Mouse (Mus musculus): Measurements from ENCODE around the gene Flcn. TPM values are rescaled to one million over a fixed set of nuclear protein-coding genes. Genes with fewer than 3 reads are reported as not detected.

Flcn gene
- polyA plus RNA-seq, 1 experiment from 2014 or later: 19.3 TPM

- H3K4me1 ChIP-seq (ENCODE audit: control insufficient read depth, low read depth, low read length): peaks cover 5% of the 10 kb centered on the region
- H3K9ac ChIP-seq (ENCODE audit: low read depth, low read length): no peak overlapping the region
- H3K9me3 ChIP-seq (replicated peaks; ENCODE audit: control insufficient read depth, low read length): no peaks in the 10 kb centered on the region
- no peak overlapping the region for H3K4me2 ChIP-seq (ENCODE audit: low read depth, low read length)
- WGBS (ENCODE audit: insufficient replicate concordance): 76% methylated on average over 1 of the region's 1 CpGs
- no peak for ATAC-seq (ENCODE audit: low read depth)
- H3K4me3 ChIP-seq (ENCODE audit: low read depth, low read length): no peak overlapping the region
- H3K27ac ChIP-seq (ENCODE audit: low read length): no peak overlapping the region
- no peaks in the 10 kb centered on the region for H3K27me3 ChIP-seq (ENCODE audit: control insufficient read depth, insufficient read depth, low read depth, low read length)
- peaks cover 11% of the 10 kb centered on the region for H3K36me3 ChIP-seq (ENCODE audit: control insufficient read depth, insufficient read depth)
Observed at GRCm38 (mm10) chr11:59789311-59789710, 20.5 kb downstream of the Flcn start.

- no peaks in the 10 kb centered on the region for H3K27me3 ChIP-seq (ENCODE audit: control insufficient read depth, insufficient read depth, low read depth, low read length)
- peaks cover 6% of the 10 kb centered on the region for H3K36me3 ChIP-seq (ENCODE audit: control insufficient read depth, insufficient read depth)
- H3K4me2 ChIP-seq (ENCODE audit: low read depth, low read length): peak within 1 kb of the TSS; percentile 79
- H3K9me3 ChIP-seq (replicated peaks; ENCODE audit: control insufficient read depth, low read length): no peaks in the 10 kb centered on the region
- WGBS (ENCODE audit: insufficient replicate concordance): under 1% methylated on average over 50 of the region's 51 CpGs
- peak; percentile 74 for ATAC-seq (ENCODE audit: low read depth)
- no peak within 1 kb of the TSS for H3K27ac ChIP-seq (ENCODE audit: low read length)
- H3K9ac ChIP-seq (ENCODE audit: low read depth, low read length): peak within 1 kb of the TSS; percentile 47
- H3K4me1 ChIP-seq (ENCODE audit: control insufficient read depth, low read depth, low read length): peaks cover 5% of the 10 kb centered on the region
- H3K4me3 ChIP-seq (ENCODE audit: low read depth, low read length): peak within 1 kb of the TSS; percentile 56
Observed at GRCm38 (mm10) chr11:59787199-59787781, 22.5 kb downstream of the Flcn start, which contains the start of gene Pld6. Gene Pld6 (minus strand): TSS chr11:59787645.

DNA sequence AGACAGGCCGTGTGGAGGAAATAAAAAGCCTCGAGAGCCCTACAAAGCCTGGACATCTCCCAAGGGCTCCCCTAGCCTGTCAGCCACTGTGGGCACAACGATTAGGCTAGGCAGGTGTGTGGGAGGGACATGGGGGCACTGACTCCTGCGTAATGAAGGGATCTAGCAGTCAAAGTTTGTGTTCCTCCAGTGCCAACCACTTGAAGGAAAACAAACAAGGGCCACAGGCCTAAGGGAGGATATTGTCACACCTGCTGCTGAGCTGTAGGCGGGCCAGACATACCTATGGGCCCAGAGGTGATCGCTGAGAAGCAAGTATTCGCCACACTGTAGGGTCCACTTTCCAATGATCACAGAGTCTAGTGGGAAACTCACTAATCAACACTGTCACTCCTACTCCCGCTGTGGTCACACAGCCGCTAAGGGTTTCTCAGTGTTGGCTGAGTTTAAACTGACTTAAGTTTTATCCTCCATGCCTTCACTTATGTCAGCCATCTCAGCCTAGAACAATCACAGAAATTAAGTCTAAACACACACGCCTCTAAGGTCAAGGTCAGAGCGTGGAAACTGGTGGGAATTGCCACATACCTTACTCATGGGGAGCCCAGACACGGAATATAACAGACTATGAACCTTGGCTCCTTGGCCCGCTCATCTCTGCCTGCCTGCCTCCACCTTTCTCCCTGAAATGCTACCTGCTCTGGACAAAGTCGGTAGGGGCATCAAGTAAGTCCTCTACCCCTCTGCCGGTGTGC lies 23.2 kb downstream of the Flcn start:
- H3K4me2 ChIP-seq (ENCODE audit: low read depth, low read length): peak overlapping the region; percentile 79
- H3K4me3 ChIP-seq (ENCODE audit: low read depth, low read length): peak overlapping the region; percentile 56
- H3K27ac ChIP-seq (ENCODE audit: low read length): no peak overlapping the region
- no peaks in the 10 kb centered on the region for H3K9me3 ChIP-seq (replicated peaks; ENCODE audit: control insufficient read depth, low read length)
- H3K4me1 ChIP-seq (ENCODE audit: control insufficient read depth, low read depth, low read length): peaks cover 5% of the 10 kb centered on the region
- WGBS (ENCODE audit: insufficient replicate concordance): 44% methylated on average over 15 of the region's 15 CpGs
- no peaks in the 10 kb centered on the region for H3K27me3 ChIP-seq (ENCODE audit: control insufficient read depth, insufficient read depth, low read depth, low read length)
- 0 out of 2 replicates have a peak, but pooled peaks have one; percentile 16 for ATAC-seq (ENCODE audit: low read depth)
- peak overlapping the region; percentile 47 for H3K9ac ChIP-seq (ENCODE audit: low read depth, low read length)
- H3K36me3 ChIP-seq (ENCODE audit: control insufficient read depth, insufficient read depth): no peaks in the 10 kb centered on the region

DNA sequence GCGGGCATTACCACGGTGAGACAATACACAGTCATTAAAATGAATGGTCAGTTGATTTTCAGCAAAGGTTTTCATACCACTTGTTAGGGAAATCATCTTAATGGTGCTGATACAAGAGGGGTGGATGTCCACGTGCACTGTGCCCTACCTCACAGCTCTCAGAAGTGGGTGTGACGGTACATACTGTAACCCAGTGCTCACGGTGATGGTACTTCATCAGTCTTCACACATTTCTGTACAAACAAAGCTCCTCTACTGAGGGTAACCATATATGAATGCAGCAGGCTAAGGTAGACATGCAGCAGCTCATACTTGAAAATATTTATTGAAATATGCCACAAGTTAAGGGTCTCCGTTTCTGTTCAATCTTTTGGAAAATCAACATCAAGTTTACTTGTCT lies 26.2 kb downstream of the Flcn start:
- peaks cover 5% of the 10 kb centered on the region for H3K4me1 ChIP-seq (ENCODE audit: control insufficient read depth, low read depth, low read length)
- H3K27ac ChIP-seq (ENCODE audit: low read length): no peak overlapping the region
- H3K4me2 ChIP-seq (ENCODE audit: low read depth, low read length): no peak overlapping the region
- H3K9me3 ChIP-seq (replicated peaks; ENCODE audit: control insufficient read depth, low read length): no peaks in the 10 kb centered on the region
- no peak overlapping the region for H3K9ac ChIP-seq (ENCODE audit: low read depth, low read length)
- ATAC-seq (ENCODE audit: low read depth): no peak
- H3K4me3 ChIP-seq (ENCODE audit: low read depth, low read length): no peak overlapping the region
- H3K27me3 ChIP-seq (ENCODE audit: control insufficient read depth, insufficient read depth, low read depth, low read length): no peaks in the 10 kb centered on the region
- 78% methylated on average over 6 of the region's 6 CpGs for WGBS (ENCODE audit: insufficient replicate concordance)
- no peaks in the 10 kb centered on the region for H3K36me3 ChIP-seq (ENCODE audit: control insufficient read depth, insufficient read depth)

DNA sequence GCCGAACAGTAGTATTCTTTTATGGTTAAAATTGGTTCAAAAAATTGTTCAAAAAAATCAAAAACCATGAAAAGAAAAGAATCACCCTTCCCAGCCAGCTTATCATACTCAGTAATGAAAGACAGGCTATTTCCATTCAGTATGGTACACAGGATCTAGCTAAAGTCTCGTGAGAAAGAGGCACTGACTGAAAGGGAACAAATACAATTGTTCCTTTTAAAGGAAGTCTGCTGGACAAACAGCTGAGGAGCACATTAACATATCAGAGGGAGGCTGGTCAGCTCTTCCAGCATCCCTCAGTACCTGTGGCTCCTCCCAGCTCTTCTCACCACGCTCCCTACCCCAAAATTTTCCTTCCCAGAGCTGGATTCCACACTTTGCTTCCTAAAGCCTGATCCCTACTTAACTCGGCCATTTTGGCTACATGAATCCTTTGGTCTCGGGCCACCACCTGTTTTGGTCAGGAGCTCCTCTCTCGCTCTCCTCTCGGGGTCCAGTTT lies 27.7 kb downstream of the Flcn start:
- ATAC-seq (ENCODE audit: low read depth): no peak
- Histone ChIP-seq H3K4me3 (ENCODE audit: low read depth, low read length) (no peak overlapping the region), H3K36me3 (ENCODE audit: control insufficient read depth, insufficient read depth) (no peaks in the 10 kb centered on the region), H3K27ac (ENCODE audit: low read length) (no peak overlapping the region), H3K27me3 (ENCODE audit: control insufficient read depth, insufficient read depth, low read depth, low read length) (no peaks in the 10 kb centered on the region), H3K4me1 (ENCODE audit: control insufficient read depth, low read depth, low read length) (peaks cover 3% of the 10 kb centered on the region), H3K4me2 (ENCODE audit: low read depth, low read length) (no peak overlapping the region), H3K9me3 (replicated peaks; ENCODE audit: control insufficient read depth, low read length) (no peaks in the 10 kb centered on the region), H3K9ac (ENCODE audit: low read depth, low read length) (no peak overlapping the region)
- 67% methylated on average over 7 of the region's 7 CpGs for WGBS (ENCODE audit: insufficient replicate concordance)

DNA sequence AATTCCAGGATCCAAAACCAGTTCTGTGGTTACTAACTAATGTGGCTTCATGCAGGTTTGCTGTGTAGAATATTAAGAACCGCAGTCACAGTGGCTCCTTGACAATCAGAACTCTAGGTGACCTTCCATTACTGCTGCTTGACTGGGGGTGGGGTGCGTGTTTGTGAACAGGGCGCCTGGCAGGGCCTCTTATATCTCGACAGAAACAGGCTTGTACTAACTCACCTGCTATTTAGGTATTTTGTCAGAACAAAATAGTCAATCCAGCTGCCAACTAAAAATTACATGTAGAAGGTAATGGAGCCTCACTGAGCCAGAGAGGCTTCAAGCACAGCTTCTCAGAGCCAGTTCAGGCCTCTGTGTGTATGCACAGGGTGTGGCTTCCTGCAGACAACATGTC lies 29.6 kb downstream of the Flcn start:
- Histone ChIP-seq H3K4me3 (ENCODE audit: low read depth, low read length) (no peak overlapping the region), H3K27me3 (ENCODE audit: control insufficient read depth, insufficient read depth, low read depth, low read length) (no peaks in the 10 kb centered on the region), H3K4me2 (ENCODE audit: low read depth, low read length) (no peak overlapping the region), H3K9ac (ENCODE audit: low read depth, low read length) (no peak overlapping the region), H3K9me3 (replicated peaks; ENCODE audit: control insufficient read depth, low read length) (no peaks in the 10 kb centered on the region), H3K27ac (ENCODE audit: low read length) (no peak overlapping the region), H3K36me3 (ENCODE audit: control insufficient read depth, insufficient read depth) (no peaks in the 10 kb centered on the region), H3K4me1 (ENCODE audit: control insufficient read depth, low read depth, low read length) (no peaks in the 10 kb centered on the region; the same call in 1 of the 2 replicates)
- ATAC-seq (ENCODE audit: low read depth): no peak
- WGBS (ENCODE audit: insufficient replicate concordance): 63% methylated on average over 4 of the region's 4 CpGs

DNA sequence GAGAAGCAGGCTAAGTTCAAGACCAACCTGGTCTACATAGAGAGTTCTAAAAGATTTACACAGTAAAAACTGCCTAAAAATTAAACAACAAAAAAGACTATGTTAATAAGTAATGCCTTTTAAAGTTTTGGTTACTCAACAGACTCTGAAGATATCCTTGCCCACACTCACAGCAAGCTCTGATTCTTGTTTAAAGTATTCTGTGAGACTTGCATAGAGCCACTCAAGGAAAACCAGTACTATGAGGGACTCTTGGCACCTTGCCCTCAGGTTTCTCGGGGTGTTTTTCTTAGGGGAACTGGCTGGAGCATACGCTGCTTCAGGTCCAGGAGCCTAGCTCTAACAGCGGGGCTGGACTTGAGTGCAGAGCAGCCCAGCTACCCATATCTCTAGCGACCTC lies 30.4 kb downstream of the Flcn start:
- WGBS (ENCODE audit: insufficient replicate concordance): 79% methylated on average over 4 of the region's 4 CpGs
- Histone ChIP-seq H3K36me3 (ENCODE audit: control insufficient read depth, insufficient read depth) (no peaks in the 10 kb centered on the region; the same call in 1 of the 2 replicates), H3K9me3 (replicated peaks; ENCODE audit: control insufficient read depth, low read length) (no peaks in the 10 kb centered on the region), H3K9ac (ENCODE audit: low read depth, low read length) (no peak overlapping the region), H3K4me1 (ENCODE audit: control insufficient read depth, low read depth, low read length) (no peaks in the 10 kb centered on the region; the same call in 1 of the 2 replicates), H3K4me2 (ENCODE audit: low read depth, low read length) (no peak overlapping the region), H3K27ac (ENCODE audit: low read length) (no peak overlapping the region), H3K4me3 (ENCODE audit: low read depth, low read length) (no peak overlapping the region), H3K27me3 (ENCODE audit: control insufficient read depth, insufficient read depth, low read depth, low read length) (no peaks in the 10 kb centered on the region)
- no peak for ATAC-seq (ENCODE audit: low read depth)

- no peak overlapping the region for H3K4me3 ChIP-seq (ENCODE audit: low read depth, low read length)
- WGBS (ENCODE audit: insufficient replicate concordance): 58% methylated on average over 1 of the region's 1 CpGs
- no peaks in the 10 kb centered on the region for H3K27me3 ChIP-seq (ENCODE audit: control insufficient read depth, insufficient read depth, low read depth, low read length)
- ATAC-seq (ENCODE audit: low read depth): no peak
- H3K27ac ChIP-seq (ENCODE audit: low read length): no peak overlapping the region
- no peak overlapping the region for H3K4me2 ChIP-seq (ENCODE audit: low read depth, low read length)
- H3K4me1 ChIP-seq (ENCODE audit: control insufficient read depth, low read depth, low read length): no peaks in the 10 kb centered on the region; the same call in 1 of the 2 replicates
- H3K9ac ChIP-seq (ENCODE audit: low read depth, low read length): no peak overlapping the region
- no peaks in the 10 kb centered on the region; the same call in 1 of the 2 replicates for H3K36me3 ChIP-seq (ENCODE audit: control insufficient read depth, insufficient read depth)
- H3K9me3 ChIP-seq (replicated peaks; ENCODE audit: control insufficient read depth, low read length): no peaks in the 10 kb centered on the region
Observed at GRCm38 (mm10) chr11:59778874-59779223, 31.0 kb downstream of the Flcn start.
